Mouse (Mus musculus) intestine, embryonic 16.5 days (tissue): ENCODE measurements at regions not wholly inside any gene's neighbourhood (a gene's known extent, or its start where the extent isn't known, plus 50 kb on each side); places are given as distances from the start of the nearest gene placed in this dataset.
A peak's percentile ranks its signal among the peaks of the same experiment; 100 is the strongest.
"Not testable (repeated sequence)": the region's sequence is repeated elsewhere in the genome, so short reads cannot be mapped to it uniquely, and the experiment has no call there.

ENCODE experiments used
- ATAC-seq: fragments of 200-750 bp; cut with Nextera tagmentation; 2 replicates; pipeline ENCODE4 v1.8.0; 2017; ENCODE audit warnings: moderate TSS enrichment, moderate library complexity
- H3K27ac ChIP-seq: fragments of 300-500 bp; sonication (generic); 2 replicates; pipeline ENCODE4 v1.5.1; 2014; ENCODE audit warnings: mild to moderate bottlenecking, low read length
- H3K27me3 ChIP-seq: fragments of 300-500 bp; sonication (generic); replicated peaks from 2 replicates; pipeline ENCODE4 v1.6.1; 2014; ENCODE audit warnings: low read length, control low read depth, mixed read lengths; ENCODE audit not compliant: control insufficient read depth, insufficient read depth
- H3K36me3 ChIP-seq: fragments of 300-500 bp; sonication (generic); 2 replicates; pipeline ENCODE4 v1.6.1; 2014; ENCODE audit warnings: low read length, control low read depth; ENCODE audit not compliant: control insufficient read depth, insufficient read depth
- H3K4me1 ChIP-seq: fragments of 300-500 bp; sonication (generic); 2 replicates; pipeline ENCODE4 v1.6.1; 2014; ENCODE audit warnings: low read length, control low read depth, mixed read lengths; ENCODE audit not compliant: control insufficient read depth, insufficient read depth
- H3K4me2 ChIP-seq: fragments of 300-500 bp; sonication (generic); 2 replicates; pipeline ENCODE4 v1.6.1; 2014; ENCODE audit warnings: low read depth, low read length, control low read depth
- H3K4me3 ChIP-seq: fragments of 300-500 bp; sonication (generic); 2 replicates; pipeline ENCODE4 v1.5.1; 2014; ENCODE audit warnings: mild to moderate bottlenecking, low read length
- H3K9ac ChIP-seq: fragments of 300-500 bp; sonication (generic); 2 replicates; pipeline ENCODE4 v1.6.1; 2014; ENCODE audit warnings: low read depth, low read length
- H3K9me3 ChIP-seq: fragments of 300-500 bp; sonication (generic); 2 replicates; pipeline ENCODE4 v1.6.1; 2016; ENCODE audit warnings: low read length, control low read depth; ENCODE audit not compliant: control insufficient read depth
- WGBS: fragments of 180-500 bp; shearing (Covaris S2); extraction: QIAGEN DNeasy Blood & Tissue Kit; methylation state at CpG from one replicate; pipeline ENCODE4 v1.1.7; 2014; 5-methylcytosine and 5-hydroxymethylcytosine counted together

- Histone ChIP-seq H3K9me3 (no peaks in the 10 kb centered on the region), H3K27ac (no peak overlapping the region), H3K27me3 (no peaks in the 10 kb centered on the region), H3K4me1 (no peaks in the 10 kb centered on the region), H3K36me3 (no peaks in the 10 kb centered on the region), H3K4me2 (no peak overlapping the region), H3K4me3 (no peak overlapping the region), H3K9ac (no peak overlapping the region)
- no peak for ATAC-seq
- 77% methylated on average over 9 of the region's 9 CpGs for WGBS
These were observed 470.5 kb upstream of the Smim15 start for GRCm38 (mm10) chr13:107573499-107574355.

- ATAC-seq: no peak
- 67% methylated on average over 10 of the region's 10 CpGs for WGBS
- Histone ChIP-seq H3K9me3 (no peaks in the 10 kb centered on the region), H3K9ac (no peak overlapping the region), H3K27ac (no peak overlapping the region), H3K4me1 (no peaks in the 10 kb centered on the region), H3K36me3 (no peaks in the 10 kb centered on the region), H3K27me3 (no peaks in the 10 kb centered on the region), H3K4me2 (no peak overlapping the region), H3K4me3 (no peak overlapping the region)
These were observed 472.7 kb upstream of the Smim15 start for GRCm38 (mm10) chr13:107571539-107571938.

- H3K4me1 ChIP-seq: no peaks in the 10 kb centered on the region
- no peak overlapping the region for H3K27ac ChIP-seq
- no peaks in the 10 kb centered on the region for H3K9me3 ChIP-seq
- no peaks in the 10 kb centered on the region for H3K27me3 ChIP-seq
- no peak overlapping the region for H3K4me3 ChIP-seq
- H3K4me2 ChIP-seq: no peak overlapping the region
- H3K9ac ChIP-seq: no peak overlapping the region
- no peaks in the 10 kb centered on the region for H3K36me3 ChIP-seq
- 92% methylated on average over 2 of the region's 2 CpGs for WGBS
- no peak for ATAC-seq
These were observed 474.8 kb upstream of the Smim15 start for GRCm38 (mm10) chr13:107569477-107569876.

GRCm38 (mm10) chr13:107568701-107569121 is 475.5 kb upstream of the Smim15 start:
- H3K36me3 ChIP-seq: no peaks in the 10 kb centered on the region
- no peak overlapping the region for H3K4me2 ChIP-seq
- H3K27ac ChIP-seq: no peak overlapping the region
- H3K9me3 ChIP-seq: no peaks in the 10 kb centered on the region
- no peak overlapping the region for H3K9ac ChIP-seq
- 42% methylated on average over 7 of the region's 7 CpGs for WGBS
- H3K27me3 ChIP-seq: no peaks in the 10 kb centered on the region
- peak; percentile 38; the same call in 1 of the 2 replicates for ATAC-seq
- no peak overlapping the region for H3K4me3 ChIP-seq
- H3K4me1 ChIP-seq: no peaks in the 10 kb centered on the region

GRCm38 (mm10) chr13:107562463-107562862 is 481.8 kb upstream of the Smim15 start:
- Histone ChIP-seq H3K9ac (no peak overlapping the region), H3K4me2 (no peak overlapping the region), H3K36me3 (no peaks in the 10 kb centered on the region), H3K4me3 (no peak overlapping the region), H3K27ac (no peak overlapping the region), H3K9me3 (no peaks in the 10 kb centered on the region), H3K4me1 (no peaks in the 10 kb centered on the region), H3K27me3 (no peaks in the 10 kb centered on the region)
- ATAC-seq: no peak
- 98% methylated on average over 1 of the region's 1 CpGs for WGBS

GRCm38 (mm10) chr13:107561529-107561928 is 482.7 kb upstream of the Smim15 start:
- Histone ChIP-seq H3K9ac (no peak overlapping the region), H3K36me3 (no peaks in the 10 kb centered on the region), H3K4me1 (no peaks in the 10 kb centered on the region), H3K9me3 (no peaks in the 10 kb centered on the region), H3K27me3 (no peaks in the 10 kb centered on the region), H3K4me3 (no peak overlapping the region), H3K4me2 (no peak overlapping the region), H3K27ac (no peak overlapping the region)
- no peak for ATAC-seq
- WGBS: 54% methylated on average over 2 of the region's 2 CpGs

GRCm38 (mm10) chr13:107555958-107556357 is 488.3 kb upstream of the Smim15 start:
- whole genome bisulfite sequencing: 82% methylated on average over 3 of the region's 3 CpGs
- Histone ChIP-seq H3K9ac (no peak overlapping the region), H3K4me2 (no peak overlapping the region), H3K4me3 (no peak overlapping the region), H3K27me3 (no peaks in the 10 kb centered on the region), H3K9me3 (no peaks in the 10 kb centered on the region), H3K27ac (no peak overlapping the region), H3K4me1 (no peaks in the 10 kb centered on the region), H3K36me3 (no peaks in the 10 kb centered on the region)
- no peak for ATAC-seq

- H3K27me3 ChIP-seq: no peaks in the 10 kb centered on the region
- no peak overlapping the region for H3K27ac ChIP-seq
- no peak overlapping the region for H3K9ac ChIP-seq
- no peaks in the 10 kb centered on the region for H3K4me1 ChIP-seq
- no peak for ATAC-seq
- no peaks in the 10 kb centered on the region for H3K36me3 ChIP-seq
- no peak overlapping the region for H3K4me2 ChIP-seq
- H3K4me3 ChIP-seq: no peak overlapping the region
- WGBS: 79% methylated on average over 3 of the region's 3 CpGs
- H3K9me3 ChIP-seq: no peaks in the 10 kb centered on the region
These were observed 490.2 kb upstream of the Smim15 start for GRCm38 (mm10) chr13:107554091-107554490.

- H3K27me3 ChIP-seq: no peaks in the 10 kb centered on the region
- H3K9ac ChIP-seq: no peak overlapping the region
- H3K27ac ChIP-seq: no peak overlapping the region
- no peaks in the 10 kb centered on the region for H3K4me1 ChIP-seq
- H3K9me3 ChIP-seq: no peaks in the 10 kb centered on the region
- no peak for ATAC-seq
- no peak overlapping the region for H3K4me3 ChIP-seq
- no peaks in the 10 kb centered on the region for H3K36me3 ChIP-seq
- 94% methylated on average over 4 of the region's 4 CpGs for WGBS
- H3K4me2 ChIP-seq: no peak overlapping the region
These were observed 492.1 kb upstream of the Smim15 start for GRCm38 (mm10) chr13:107552165-107552564.

- H3K36me3 ChIP-seq, H3K4me2 ChIP-seq, H3K27ac ChIP-seq, H3K4me1 ChIP-seq, H3K9me3 ChIP-seq, H3K4me3 ChIP-seq, H3K9ac ChIP-seq, H3K27me3 ChIP-seq, ATAC-seq: not testable (repeated sequence)
- WGBS: 92% methylated on average over 7 of the region's 7 CpGs
These were observed 494.3 kb upstream of the Smim15 start for GRCm38 (mm10) chr13:107549995-107550394.
